Mouse (Mus musculus): ENCODE measurements around the gene Gm20736.
"Not testable (repeated sequence)": the region's sequence is repeated elsewhere in the genome, so short reads cannot be mapped to it uniquely, and the experiment has no call there.

The Gm20736 gene

GRCm38 (mm10) chrY:65377390-65377789, at the start of gene Gm20736:
Gm20736 (plus strand) TSS chrY:65377690.
- DNase-seq, result not testable (repeated sequence)

Measured in lung, adult 18-20 months (tissue).